Mouse (Mus musculus): ENCODE data around the gene Elavl3.
"Not testable (repeated sequence)": the region's sequence is repeated elsewhere in the genome, so short reads cannot be mapped to it uniquely, and the experiment has no call there.

The Elavl3 gene

DNA sequence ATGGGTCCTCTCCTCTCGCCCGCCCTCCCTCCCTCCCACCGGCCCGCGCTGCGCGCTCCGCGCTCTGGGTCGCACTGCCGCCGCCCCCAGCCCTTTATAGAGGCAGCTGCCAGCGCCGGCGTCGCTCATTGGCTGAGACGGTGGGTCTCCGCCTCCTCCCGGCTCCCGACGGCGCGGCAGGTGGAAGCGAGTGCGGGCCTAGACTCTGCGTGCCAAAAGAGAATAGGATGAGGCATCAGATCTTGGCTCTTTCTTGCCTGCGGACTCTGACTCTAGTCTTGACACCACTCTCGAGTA, at the start of gene Elavl3:
Gene Elavl3 (minus strand): TSS at position 66 of the 297 bp plus-strand sequence.
- CTCF ChIA-PET = no interaction called here

DNA sequence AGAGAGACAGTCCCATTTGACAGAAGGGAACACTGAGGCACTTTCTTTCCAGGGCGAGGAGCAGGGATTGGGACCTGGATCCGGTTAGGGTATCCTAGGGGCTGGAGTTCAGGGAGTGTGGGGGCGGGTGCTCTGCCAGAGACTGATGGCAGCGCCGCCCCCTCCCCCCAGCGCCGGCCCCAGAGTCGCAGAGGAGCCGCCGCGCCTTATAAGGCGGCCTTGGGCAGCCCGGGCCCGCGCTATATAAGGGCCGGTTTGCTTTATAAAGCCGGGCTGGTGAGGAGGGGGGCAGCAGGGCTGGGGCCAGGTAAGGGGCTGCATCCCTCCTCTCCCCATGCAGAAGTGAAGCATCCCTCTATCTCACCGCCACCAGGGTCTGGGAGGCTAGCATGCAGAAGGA, 48.1 kb upstream of the Elavl3 start:
- CTCF ChIA-PET = no interaction called here

DNA sequence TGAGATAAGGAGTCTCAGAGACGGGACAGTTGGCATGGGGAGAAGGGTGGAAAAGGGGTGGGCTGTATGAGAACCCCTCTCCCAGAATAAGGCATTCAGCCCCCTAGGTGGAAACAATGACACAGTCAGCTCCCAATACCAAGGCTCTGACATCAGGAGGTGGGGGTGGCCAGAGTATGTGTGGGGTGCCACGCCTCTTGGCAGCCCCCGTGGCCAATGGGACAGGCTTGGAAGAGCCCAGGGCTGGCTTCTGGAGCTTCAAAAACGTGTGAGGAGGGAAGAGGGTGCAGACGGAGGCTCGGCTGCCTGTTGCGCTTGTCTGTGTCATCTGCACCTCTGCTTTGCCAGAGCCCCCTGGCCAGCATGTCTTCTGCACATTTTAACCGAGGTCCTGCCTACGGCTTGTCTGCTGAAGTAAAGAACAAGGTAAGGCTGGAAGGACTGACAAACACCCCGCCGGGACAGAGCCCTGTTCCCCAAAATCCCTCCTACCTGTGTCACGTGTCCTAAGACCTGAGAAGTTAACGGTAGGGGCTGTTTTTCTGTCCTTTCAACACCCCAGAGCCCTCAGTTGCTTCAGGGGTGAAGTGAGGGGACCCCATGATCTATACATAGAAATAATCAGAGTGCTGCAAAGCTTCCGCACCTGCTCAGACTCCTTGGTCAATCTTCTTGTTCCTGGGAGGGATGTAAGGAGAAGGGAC, 47.3 kb upstream of the Elavl3 start, which contains the start of gene Cnn1:
Gene Cnn1 (plus strand): TSS at position 224 of the 704 bp plus-strand sequence.
- CTCF ChIA-PET = no interaction called here

- CTCF ChIA-PET = interaction anchor here (0.5 to 1.6 kb wide), 4 partner anchors 13 to 142 kb away, joined by 3 to 8 read pairs (median 5); no protein-coding TSS in a partner anchor
These were observed 44.1 kb upstream of the Elavl3 start for GRCm38 (mm10) chr9:22095854-22096307.

- CTCF ChIA-PET = no interaction called here
These were observed 40.9 kb upstream of the Elavl3 start for GRCm38 (mm10) chr9:22092746-22093145.

- CTCF ChIA-PET = no interaction called here
These were observed 38.2 kb upstream of the Elavl3 start for GRCm38 (mm10) chr9:22089986-22090385.

DNA sequence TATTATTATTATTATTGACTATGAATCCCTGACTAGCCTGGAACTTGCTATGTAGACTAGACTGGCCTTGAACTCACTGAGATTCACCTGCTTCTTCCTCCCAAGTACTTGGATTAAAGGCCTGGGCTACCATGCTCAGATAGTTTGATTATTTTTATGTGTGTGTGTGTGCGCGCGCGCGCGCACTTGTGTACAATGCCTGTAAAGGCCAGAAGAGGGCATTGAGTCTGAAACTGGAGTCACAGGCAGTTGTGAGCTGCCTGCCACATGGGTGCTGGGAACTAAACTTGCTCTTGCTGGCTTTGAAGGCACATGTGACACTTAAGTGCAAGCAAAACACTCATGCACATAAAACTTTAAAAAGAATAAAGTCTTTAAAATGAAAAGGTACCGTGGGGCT, 37.5 kb upstream of the Elavl3 start:
- CTCF ChIA-PET = no interaction called here

- CTCF ChIA-PET = no interaction called here
These were observed 35.3 kb upstream of the Elavl3 start for GRCm38 (mm10) chr9:22087034-22087618.

- CTCF ChIA-PET = interaction anchor here (0.7 kb wide), 1 partner anchor 52 kb away, joined by 3 read pairs; no protein-coding TSS in a partner anchor
These were observed 34.2 kb upstream of the Elavl3 start for GRCm38 (mm10) chr9:22086012-22086411.

DNA sequence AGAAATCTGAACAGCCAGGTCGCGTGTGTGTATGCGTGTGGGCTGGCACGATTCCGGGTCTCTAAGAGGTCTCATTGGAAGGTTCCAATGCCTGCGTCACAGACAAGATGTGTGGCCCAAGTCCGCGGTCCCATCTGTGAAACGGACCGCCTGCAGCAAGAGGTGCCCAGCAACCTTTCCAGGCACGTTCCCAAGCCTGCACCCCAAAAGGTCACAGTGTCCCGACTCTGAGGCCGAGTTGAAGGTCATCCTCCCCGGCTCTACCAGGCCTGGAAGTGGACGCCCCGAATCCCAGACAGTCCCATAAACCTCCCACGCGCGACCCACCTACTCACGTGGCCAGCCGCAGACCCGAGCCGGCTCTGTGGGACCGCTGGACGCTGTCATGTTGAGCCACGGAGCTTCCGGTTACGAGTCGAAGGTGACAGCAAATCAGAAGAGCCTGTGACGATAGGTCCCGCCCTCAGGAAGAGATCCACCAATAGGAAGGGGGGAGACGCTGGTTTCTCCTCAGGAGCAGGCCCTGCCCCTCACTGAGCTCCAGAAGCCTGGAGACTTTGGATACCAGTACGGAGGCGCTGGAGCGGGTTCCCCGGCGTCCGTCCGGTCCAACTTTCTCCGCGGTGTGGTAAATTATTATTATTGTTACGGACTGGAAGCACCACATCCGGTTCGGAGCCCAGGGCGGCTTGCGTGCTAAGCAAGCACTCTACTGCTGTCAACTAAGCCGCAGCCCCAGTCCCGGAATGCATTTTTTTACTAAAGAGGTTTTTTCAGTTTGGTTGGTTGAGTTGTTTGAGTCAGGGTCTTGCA, 33.4 kb upstream of the Elavl3 start, which contains the start of gene Ecsit:
Gene Ecsit (minus strand): TSS at position 417 of the 813 bp plus-strand sequence.
- CTCF ChIA-PET = interaction anchor here (0.5 to 0.7 kb wide), 3 partner anchors 10 to 59 kb away, joined by 3 to 19 read pairs (median 3); no protein-coding TSS in a partner anchor

- CTCF ChIA-PET = interaction anchor here (0.5 kb wide), 1 partner anchor 60 kb away, joined by 3 read pairs; no protein-coding TSS in a partner anchor
These were observed 32.8 kb upstream of the Elavl3 start for GRCm38 (mm10) chr9:22084667-22085021.

DNA sequence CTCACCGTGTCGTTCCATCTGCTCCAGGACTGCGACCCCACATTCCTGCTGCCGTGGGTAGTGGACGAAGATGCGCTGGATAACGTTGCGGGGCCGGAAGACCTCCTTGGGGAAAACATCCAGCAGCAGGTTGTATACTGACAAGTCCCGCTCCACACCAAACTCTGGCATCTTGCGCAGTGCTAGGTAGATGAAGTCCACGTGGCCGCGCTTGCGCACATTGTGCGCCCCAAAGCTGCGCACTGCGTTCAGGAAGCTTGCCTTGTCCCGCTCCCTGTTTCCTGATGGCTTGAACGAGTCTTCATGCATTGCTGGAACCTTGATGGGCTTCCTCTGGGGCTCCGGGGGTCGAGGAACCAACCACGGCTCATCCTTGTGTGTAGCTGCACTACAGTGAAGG, 24.4 kb upstream of the Elavl3 start:
- CTCF ChIA-PET = no interaction called here

- CTCF ChIA-PET = not testable (repeated sequence)
These were observed 24.0 kb upstream of the Elavl3 start for GRCm38 (mm10) chr9:22075778-22076177.

DNA sequence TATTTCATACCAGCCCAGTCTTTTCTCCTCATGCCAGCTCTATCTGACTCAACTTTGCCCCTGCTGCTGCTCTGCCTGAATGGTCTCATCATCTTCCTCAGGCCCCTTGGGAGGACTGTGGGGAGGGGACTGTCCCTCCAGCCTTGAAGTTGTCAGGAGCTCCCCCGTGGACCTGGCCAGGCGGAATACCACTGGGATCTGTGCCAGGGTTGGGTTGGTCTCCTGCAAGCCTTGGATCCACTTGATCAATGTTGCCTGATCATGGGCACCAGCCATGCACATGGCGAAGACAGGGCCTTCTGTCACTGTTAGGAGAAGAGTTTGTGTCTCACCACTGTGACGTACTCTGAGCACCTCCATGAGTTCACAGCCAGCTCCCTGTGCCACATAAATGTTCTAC, 20.5 kb upstream of the Elavl3 start:
- CTCF ChIA-PET = no interaction called here

DNA sequence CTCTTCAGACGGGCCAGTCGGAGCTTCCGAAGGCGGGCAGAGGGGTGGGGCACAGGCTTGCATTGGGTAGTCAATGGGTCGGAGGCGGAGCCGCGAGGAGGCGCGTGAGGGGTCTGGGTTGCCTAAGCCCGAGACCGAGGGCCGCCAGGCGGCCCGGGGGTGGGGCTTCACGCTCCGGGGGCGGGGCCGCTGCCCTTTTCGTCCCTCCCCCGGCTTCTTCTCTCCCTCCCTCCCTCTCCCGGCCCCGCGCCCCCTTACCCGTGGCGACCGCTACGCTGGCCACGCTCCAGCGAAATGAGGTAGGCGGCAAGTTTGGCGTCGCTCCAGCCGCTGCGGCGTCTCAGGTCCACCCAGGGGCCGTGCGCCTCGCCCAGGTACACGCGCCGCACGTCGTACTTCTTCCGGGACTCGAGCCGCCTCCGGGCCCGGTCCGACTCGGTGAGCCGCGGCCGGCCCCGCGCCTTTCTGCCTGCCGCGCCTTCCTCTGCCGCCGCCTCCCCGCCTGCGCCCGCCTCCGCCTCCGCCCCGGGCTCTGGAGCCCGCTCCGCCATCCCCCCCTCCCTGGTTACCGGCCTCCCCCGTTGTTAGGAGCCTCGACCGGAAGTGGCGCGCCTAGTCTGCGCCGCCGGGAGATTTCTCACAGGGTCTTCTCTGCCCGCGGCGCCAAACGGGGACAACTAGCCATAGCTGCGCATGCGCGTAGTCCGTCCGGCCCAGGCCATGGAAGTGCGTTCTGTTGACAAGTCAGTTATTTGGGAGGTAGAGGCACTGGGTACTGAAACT, 19.2 kb upstream of the Elavl3 start, which contains the start of the genes Gm49318 and Zfp653:
Gene Gm49318 (minus strand): TSS at position 469 of the 783 bp plus-strand sequence.
Gene Zfp653 (minus strand): TSS at position 586 of the 783 bp plus-strand sequence.
- CTCF ChIA-PET = no interaction called here

DNA sequence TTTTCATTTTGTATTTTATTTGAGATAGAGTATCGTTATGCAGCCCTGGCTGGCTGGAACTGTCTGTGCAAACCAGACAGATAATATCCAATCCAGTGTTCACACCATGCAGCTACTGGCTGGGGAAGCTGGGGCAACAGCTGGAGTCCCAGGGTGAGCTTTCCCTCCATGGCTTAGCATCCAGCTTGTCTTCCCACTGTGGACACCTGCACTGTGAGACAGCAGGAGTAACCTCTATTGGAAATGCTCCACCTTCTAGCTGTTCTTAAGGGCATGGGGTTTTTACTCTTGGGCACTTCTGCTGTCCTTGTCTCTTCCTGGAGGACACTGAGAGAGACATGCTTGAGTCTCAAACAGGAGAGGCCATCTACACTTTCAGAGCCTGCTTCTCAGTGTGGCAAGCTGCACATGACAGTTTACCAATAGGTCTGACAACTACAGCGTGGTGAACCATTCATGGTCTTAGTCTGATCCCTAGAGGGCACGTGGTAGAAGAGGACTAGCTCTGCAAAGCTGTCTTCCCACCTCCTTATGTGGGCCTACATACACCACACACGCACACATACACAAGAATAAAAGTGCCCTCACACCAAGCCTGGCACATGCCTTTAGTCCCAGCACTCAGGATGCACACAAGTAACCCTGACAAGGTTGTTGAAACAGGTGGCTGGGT, 18.2 kb upstream of the Elavl3 start:
- CTCF ChIA-PET = no interaction called here

GRCm38 (mm10) chr9:22067195-22067594, 15.4 kb upstream of the Elavl3 start:
- CTCF ChIA-PET = interaction anchor here (0.6 to 1.7 kb wide), 3 partner anchors 76 to 158 kb away, joined by 3 to 4 read pairs (median 3); partner anchors contain the start of gene Zfp809

- CTCF ChIA-PET = interaction anchor here (0.9 to 1.7 kb wide), 3 partner anchors 74 to 159 kb away, joined by 3 to 4 read pairs (median 3); partner anchors contain the start of gene Zfp809
These were observed 14.6 kb upstream of the Elavl3 start for GRCm38 (mm10) chr9:22066433-22066832.

DNA sequence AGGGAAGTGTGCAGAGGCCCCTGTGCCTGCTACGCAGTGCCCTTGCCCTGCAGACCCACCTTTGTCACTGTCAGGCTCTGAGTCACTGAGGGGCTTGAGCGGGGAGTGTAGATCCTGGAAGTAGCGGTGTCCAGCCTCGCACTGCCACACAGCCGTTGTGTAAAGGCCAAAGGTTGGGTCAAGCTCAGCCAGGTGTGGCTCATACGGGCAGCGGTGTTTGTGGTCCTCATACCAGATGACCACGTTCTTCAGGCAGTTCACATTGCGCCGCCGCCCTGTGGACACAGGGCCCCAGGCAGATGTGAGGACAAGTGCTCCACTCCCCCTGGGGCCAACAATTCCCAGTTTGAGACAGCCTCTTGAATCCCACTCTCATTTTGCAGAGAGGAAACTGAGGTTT, 13.8 kb upstream of the Elavl3 start:
- CTCF ChIA-PET = interaction anchor here (1.7 kb wide), 1 partner anchor 160 kb away, joined by 4 read pairs; the partner anchor contains the start of gene Zfp809

GRCm38 (mm10) chr9:22064341-22064740, 12.5 kb upstream of the Elavl3 start:
- CTCF ChIA-PET = no interaction called here

DNA sequence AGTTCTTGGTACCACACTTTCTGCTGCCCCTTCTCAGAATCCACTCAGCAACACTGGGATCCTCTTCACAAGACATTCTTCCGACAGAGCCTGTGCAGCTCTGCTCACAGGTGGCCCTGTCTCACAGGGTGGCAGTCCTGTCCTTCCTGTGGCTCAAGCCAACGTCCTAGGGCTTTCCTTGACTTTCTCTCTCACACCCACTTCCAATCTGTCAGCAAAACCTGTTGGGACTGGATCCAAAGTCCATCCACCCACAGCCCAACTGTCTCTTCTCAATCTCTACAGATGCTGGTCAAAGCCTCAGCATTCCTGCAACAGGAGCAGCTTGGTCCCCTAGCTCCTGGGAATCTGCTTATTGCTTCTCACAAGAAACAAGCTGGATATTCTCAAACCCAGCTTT, 9.5 kb upstream of the Elavl3 start:
- CTCF ChIA-PET = no interaction called here

Measured in spleen, embryonic (tissue).